Mouse (Mus musculus) stomach, adult 2 months (tissue): ENCODE results near the gene Stx12. TPM values are rescaled to one million over a fixed set of nuclear protein-coding genes. Genes with fewer than 3 reads are reported as not detected.

Source experiments
- polyA plus RNA-seq: library from polyadenylated mRNA; depleted of rRNA; stranded (reverse); fragments of >200 nt; gene quantifications from 2 replicates; pipeline ENCODE4 v1.2.3, GENCODE M21; 2012; rRNA removed

Gene Stx12
- 7.6 and 8.7 TPM in 2 replicates for polyA plus RNA-seq

GRCm38 (mm10) chr4:132884064-132884843 is at the start of gene Stx12:
Gene Stx12, minus strand, starts transcription at chr4:132884509.

GRCm38 (mm10) chr4:132922558-132923008 is 38.3 kb upstream of the Stx12 start, which contains the start of gene Fam76a:
Gene Fam76a, minus strand, starts transcription at chr4:132922558.

GRCm38 (mm10) chr4:132842970-132843704 is 41.2 kb downstream of the Stx12 start, which contains the start of gene Ppp1r8:
Gene Ppp1r8, minus strand, starts transcription at chr4:132843169.

Other genes starting within 250 kb of the Stx12 start
- gene Eya3, start 245.5 kb downstream of the Stx12 start, polyA plus RNA-seq = 7.4 and 8.8 TPM in 2 replicates
- gene Xkr8, start 152.0 kb downstream of the Stx12 start, polyA plus RNA-seq = 1.2 and 3.0 TPM in 2 replicates
- gene Smpdl3b, start 127.3 kb downstream of the Stx12 start, polyA plus RNA-seq = 3.9 and 5.0 TPM in 2 replicates
- 3.6 and 5.2 TPM in 2 replicates for gene Rpa2, start 116.2 kb downstream of the Stx12 start, polyA plus RNA-seq
- gene Themis2, start 88.1 kb downstream of the Stx12 start, polyA plus RNA-seq = 1.2 and 1.4 TPM in 2 replicates
- 6.9 and 8.4 TPM in 2 replicates for gene Ppp1r8, start 41.3 kb downstream of the Stx12 start, polyA plus RNA-seq
- gene Fam76a, start 38.0 kb upstream of the Stx12 start, polyA plus RNA-seq = 4.5 and 5.3 TPM in 2 replicates
- gene Fgr, start 89.6 kb upstream of the Stx12 start, polyA plus RNA-seq = 0.51 and 0.85 TPM in 2 replicates
- 16.2 and 18.2 TPM in 2 replicates for gene Ahdc1, start 126.8 kb upstream of the Stx12 start, polyA plus RNA-seq
- gene Wasf2, start 246.0 kb upstream of the Stx12 start, polyA plus RNA-seq = 27.1 and 30.1 TPM in 2 replicates